ENCODE assay signal across 8 mouse cellular contexts in the genomic region with DNA sequence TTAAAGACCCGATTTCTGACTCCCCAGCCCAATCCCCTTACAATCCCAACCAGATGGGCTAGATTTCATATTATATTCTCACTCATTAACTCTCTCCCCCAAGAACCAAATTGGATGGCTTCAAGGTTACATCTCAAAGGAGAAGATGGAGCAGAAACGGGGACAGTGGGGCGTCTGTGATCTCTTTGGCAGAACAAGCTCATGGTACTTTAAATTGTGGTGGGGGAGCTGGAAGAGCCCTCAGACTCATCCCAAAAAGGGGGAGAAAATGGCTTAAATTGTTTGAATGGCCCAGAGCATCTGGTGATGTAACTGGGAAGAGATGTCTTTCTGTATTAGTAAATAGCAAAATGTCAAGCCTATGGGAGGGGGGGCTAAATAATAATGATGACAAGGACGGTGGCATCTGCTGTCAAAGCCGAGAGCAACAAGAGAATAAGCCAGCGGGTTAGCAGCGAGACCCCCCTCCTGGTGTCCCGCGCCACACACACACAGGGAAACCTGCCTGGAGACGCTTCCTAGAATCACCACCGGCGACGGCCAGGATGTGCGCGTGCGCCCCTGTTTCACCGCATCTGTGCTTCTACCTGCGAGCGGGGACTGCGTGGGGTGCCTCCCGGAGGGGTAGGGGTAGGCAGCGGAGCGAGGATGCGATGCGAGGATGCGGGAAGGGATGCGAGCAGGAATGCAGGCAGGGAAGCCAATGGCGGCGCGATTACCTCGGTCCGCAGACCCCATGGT. TPM values are rescaled to one million over a fixed set of nuclear protein-coding genes. Genes with fewer than 3 reads are reported as not detected.
A peak's percentile ranks its signal among the peaks of the same experiment; 100 is the strongest.
DNase-seq lines count a peak whose midpoint lies in the region; ATAC-seq lines count a peak whose summit lies in the region.

No protein-coding gene starts in this region.

- H3K4me2 ChIP-seq in lung, embryonic 16.5 days (ENCODE audit: low read depth, low read length): peak overlapping the region; percentile 77
- H3K4me2 ChIP-seq in heart, embryonic 15.5 days: peak overlapping the region; percentile 94
- H3K4me2 ChIP-seq in neural tube, embryonic 14.5 days (ENCODE audit: low read depth, low read length): peak overlapping the region; percentile 81

- DNase-seq in lung, postnatal 4 days: no peak
- peak; percentile 45 to 48 for DNase-seq in cerebellum, postnatal 36 days
- DNase-seq in left cerebral cortex, postnatal 14 days (ENCODE audit: low spot score in 2 of 2): peak; percentile 66 to 73
- no peak for DNase-seq in ovary, adult 18-20 months (ENCODE audit: low spot score)
- no peak for DNase-seq in natural killer cell, adult 2 months (ENCODE audit: low spot score in 2 of 2)

- H3K9me3 ChIP-seq in lung, embryonic 16.5 days (ENCODE audit: control insufficient read depth, low read length): no peaks in the 10 kb centered on the region
- H3K9me3 ChIP-seq in heart, embryonic 15.5 days (replicated peaks): no peaks in the 10 kb centered on the region
- no peaks in the 10 kb centered on the region for H3K9me3 ChIP-seq in neural tube, embryonic 14.5 days (ENCODE audit: control insufficient read depth, low read length)

- no peak overlapping the region for H3K27ac ChIP-seq in lung, embryonic 16.5 days (ENCODE audit: low read length)
- peak overlapping the region; percentile 35 for H3K27ac ChIP-seq in heart, embryonic 15.5 days
- peak overlapping the region; percentile 70 for H3K27ac ChIP-seq in neural tube, embryonic 14.5 days (ENCODE audit: low read depth, low read length)

- peak overlapping the region; percentile 45 for H3K4me3 ChIP-seq in lung, embryonic 16.5 days (ENCODE audit: low read length)
- H3K4me3 ChIP-seq in heart, embryonic 15.5 days: peak overlapping the region; percentile 55
- peak overlapping the region; percentile 49 for H3K4me3 ChIP-seq in neural tube, embryonic 14.5 days (ENCODE audit: low read depth, low read length)

- no peaks in the 10 kb centered on the region for H3K36me3 ChIP-seq in lung, embryonic 16.5 days (ENCODE audit: control insufficient read depth, insufficient read depth, low read length)
- H3K36me3 ChIP-seq in heart, embryonic 15.5 days: no peaks in the 10 kb centered on the region
- no peaks in the 10 kb centered on the region for H3K36me3 ChIP-seq in neural tube, embryonic 14.5 days (ENCODE audit: control insufficient read depth, insufficient read depth, low read length)

- peaks cover 25% of the 10 kb centered on the region for H3K27me3 ChIP-seq in lung, embryonic 16.5 days (ENCODE audit: control insufficient read depth, insufficient read depth, low read depth, low read length)
- H3K27me3 ChIP-seq in heart, embryonic 15.5 days: peaks cover 28% of the 10 kb centered on the region
- H3K27me3 ChIP-seq in neural tube, embryonic 14.5 days (ENCODE audit: control insufficient read depth, insufficient read depth, low read length): peaks cover 15% of the 10 kb centered on the region

- intact Hi-C loops in left cerebral cortex, postnatal 14 days (cut with DNase I): no loop called here

- peaks cover 30% of the 10 kb centered on the region for H3K4me1 ChIP-seq in lung, embryonic 16.5 days (replicated peaks; ENCODE audit: control insufficient read depth, insufficient read depth, low read length)
- peaks cover 43% of the 10 kb centered on the region for H3K4me1 ChIP-seq in heart, embryonic 15.5 days (replicated peaks)
- H3K4me1 ChIP-seq in neural tube, embryonic 14.5 days (ENCODE audit: control insufficient read depth, insufficient read depth, low read length): peaks cover 21% of the 10 kb centered on the region

- H3K9ac ChIP-seq in lung, embryonic 16.5 days (ENCODE audit: low read length): peak overlapping the region; percentile 49
- H3K9ac ChIP-seq in heart, embryonic 15.5 days: peak overlapping the region; percentile 62
- peak overlapping the region; percentile 66 for H3K9ac ChIP-seq in neural tube, embryonic 14.5 days (replicated peaks; ENCODE audit: low read depth, low read length)

- no peak for ATAC-seq in lung, embryonic 16.5 days (ENCODE audit: low read depth)
- ATAC-seq in heart, embryonic 15.5 days (replicated peaks; ENCODE audit: insufficient number of reproducible peaks, insufficient read depth, low FRiP score, low read depth): no peak
- peak; percentile 71 for ATAC-seq in neural tube, embryonic 14.5 days (ENCODE audit: low read depth)

- WGBS in lung, embryonic 16.5 days: 3% methylated on average over 31 of the region's 32 CpGs
- WGBS in heart, embryonic 15.5 days: 4% methylated on average over 32 of the region's 32 CpGs
- WGBS in neural tube, embryonic 14.5 days: under 1% methylated on average over 32 of the region's 32 CpGs

RNA-seq across cellular contexts. Expression of gene Nfatc2, which starts 0.5 kb away (rescaled TPM):
- 1.6 TPM in 2 replicates for polyA plus RNA-seq in lung, embryonic 16.5 days (2015; fragmentation: Nextera tagmentation; extraction: Ambion mirVana)
- 9.7 and 10.5 TPM in 2 replicates for polyA plus RNA-seq in heart, embryonic 15.5 days (2015; fragmentation: Nextera tagmentation; extraction: Ambion mirVana)
- total RNA-seq in left cerebral cortex, postnatal 14 days (2021): 10 to 100 TPM; 11.8 to 15.0 TPM
- polyA plus RNA-seq in neural tube, embryonic 14.5 days (2014; fragmentation: Nextera tagmentation; extraction: Ambion mirVana): 2.6 and 4.0 TPM in 2 replicates

Comparison
In these comparisons a context has a peak if more than half of its experiments do, and no peak if none do; other contexts are left out.
1. DNase-seq: peak in cerebellum, postnatal 36 days (2 of 2) and left cerebral cortex, postnatal 14 days (2 of 2); none in lung, postnatal 4 days (0 of 2), ovary, adult 18-20 months (single experiment) and natural killer cell, adult 2 months (0 of 2).
2. Peak in every context shown above with its lines, with median percentiles within 50 percentile points of each other: H3K4me2 ChIP-seq, H3K4me3 ChIP-seq and H3K9ac ChIP-seq.